Mouse (Mus musculus): ENCODE measurements around the gene Flvcr2. TPM values are rescaled to one million over a fixed set of nuclear protein-coding genes. Genes with fewer than 3 reads are reported as not detected.
"Not testable (repeated sequence)": the region's sequence is repeated elsewhere in the genome, so short reads cannot be mapped to it uniquely, and the experiment has no call there.

Gene Flvcr2
- polyA plus RNA-seq (2014; fragmentation: Nextera tagmentation; extraction: Ambion mirVana) = 1.1 and 1.4 TPM in 2 replicates

- peak within 1 kb of the TSS; percentile 35 for H3K4me3 ChIP-seq (ENCODE audit: low read depth, low read length)
- peaks cover 3% of the 10 kb centered on the region; the same call in 1 of the 2 replicates for H3K4me1 ChIP-seq (ENCODE audit: control insufficient read depth, insufficient read depth, low read length)
- no peak within 1 kb of the TSS for H3K27ac ChIP-seq (replicated peaks; ENCODE audit: low read depth, low read length)
- H3K9me3 ChIP-seq (ENCODE audit: control insufficient read depth, low read length) = no peaks in the 10 kb centered on the region
- ATAC-seq (ENCODE audit: insufficient number of reproducible peaks, low FRiP score, low TSS enrichment, low read depth) (peak; percentile 84), DNase-seq (ENCODE audit: low spot score) (peak; percentile 83)
- peak within 1 kb of the TSS; percentile 45 for H3K9ac ChIP-seq (ENCODE audit: low read length)
- 0 out of 2 replicates have a peak, but pooled peaks cover 2% of the 10 kb centered on the region for H3K27me3 ChIP-seq (ENCODE audit: control insufficient read depth, insufficient read depth, low read length)
- H3K36me3 ChIP-seq (ENCODE audit: control insufficient read depth, insufficient read depth, low read length) = no peaks in the 10 kb centered on the region
- H3K4me2 ChIP-seq (ENCODE audit: low read depth, severe bottlenecking) = peak within 1 kb of the TSS; percentile 82
- WGBS = 1% methylated on average over 49 of the region's 51 CpGs
These were observed at the start of gene Flvcr2 for GRCm38 (mm10) chr12:85745827-85746695. Gene Flvcr2 (plus strand): TSS chr12:85746539.

GRCm38 (mm10) chr12:85698179-85698578 lies 48.2 kb upstream of the Flvcr2 start:
- ATAC-seq (ENCODE audit: insufficient number of reproducible peaks, low FRiP score, low TSS enrichment, low read depth) = peak; percentile 81; the same call in 1 of the 2 replicates
- not testable (repeated sequence) for H3K36me3 ChIP-seq (ENCODE audit: control insufficient read depth, insufficient read depth, low read length); H3K4me1 ChIP-seq (ENCODE audit: control insufficient read depth, insufficient read depth, low read length); H3K27me3 ChIP-seq (ENCODE audit: control insufficient read depth, insufficient read depth, low read length); H3K9ac ChIP-seq (ENCODE audit: low read length); DNase-seq (ENCODE audit: low spot score); H3K27ac ChIP-seq (replicated peaks; ENCODE audit: low read depth, low read length); H3K9me3 ChIP-seq (ENCODE audit: control insufficient read depth, low read length)
- H3K4me2 ChIP-seq (ENCODE audit: low read depth, severe bottlenecking) = peak overlapping the region; percentile 10; the same call in 1 of the 2 replicates
- H3K4me3 ChIP-seq (ENCODE audit: low read depth, low read length) = 0 out of 2 replicates have a peak overlapping the region, but pooled peaks have one; percentile 3
- WGBS = 41% methylated on average over 10 of the region's 37 CpGs

- no peak overlapping the region for H3K27ac ChIP-seq (replicated peaks; ENCODE audit: low read depth, low read length)
- H3K4me1 ChIP-seq (ENCODE audit: control insufficient read depth, insufficient read depth, low read length) = no peaks in the 10 kb centered on the region
- no peaks in the 10 kb centered on the region for H3K27me3 ChIP-seq (ENCODE audit: control insufficient read depth, insufficient read depth, low read length)
- H3K9ac ChIP-seq (ENCODE audit: low read length) = no peak overlapping the region
- DNase-seq (ENCODE audit: low spot score) (no peak), ATAC-seq (ENCODE audit: insufficient number of reproducible peaks, low FRiP score, low TSS enrichment, low read depth) (no peak)
- H3K36me3 ChIP-seq (ENCODE audit: control insufficient read depth, insufficient read depth, low read length) = no peaks in the 10 kb centered on the region
- H3K4me2 ChIP-seq (ENCODE audit: low read depth, severe bottlenecking) = no peak overlapping the region
- 70% methylated on average over 6 of the region's 6 CpGs for WGBS
- no peak overlapping the region for H3K4me3 ChIP-seq (ENCODE audit: low read depth, low read length)
- H3K9me3 ChIP-seq (ENCODE audit: control insufficient read depth, low read length) = no peaks in the 10 kb centered on the region
These were observed 46.0 kb upstream of the Flvcr2 start for GRCm38 (mm10) chr12:85700191-85700841.

- Histone ChIP-seq H3K36me3 (ENCODE audit: control insufficient read depth, insufficient read depth, low read length) (no peaks in the 10 kb centered on the region), H3K4me1 (ENCODE audit: control insufficient read depth, insufficient read depth, low read length) (no peaks in the 10 kb centered on the region), H3K27ac (replicated peaks; ENCODE audit: low read depth, low read length) (no peak overlapping the region), H3K4me3 (ENCODE audit: low read depth, low read length) (no peak overlapping the region), H3K27me3 (ENCODE audit: control insufficient read depth, insufficient read depth, low read length) (no peaks in the 10 kb centered on the region), H3K9ac (ENCODE audit: low read length) (no peak overlapping the region), H3K9me3 (ENCODE audit: control insufficient read depth, low read length) (no peaks in the 10 kb centered on the region), H3K4me2 (ENCODE audit: low read depth, severe bottlenecking) (no peak overlapping the region)
- ATAC-seq (ENCODE audit: insufficient number of reproducible peaks, low FRiP score, low TSS enrichment, low read depth) (no peak), DNase-seq (ENCODE audit: low spot score) (no peak)
- 92% methylated on average over 7 of the region's 7 CpGs for WGBS
These were observed 45.5 kb upstream of the Flvcr2 start for GRCm38 (mm10) chr12:85700842-85701223.

- no peak overlapping the region for H3K4me3 ChIP-seq (ENCODE audit: low read depth, low read length)
- WGBS = 79% methylated on average over 15 of the region's 15 CpGs
- no peaks in the 10 kb centered on the region for H3K4me1 ChIP-seq (ENCODE audit: control insufficient read depth, insufficient read depth, low read length)
- no peaks in the 10 kb centered on the region for H3K36me3 ChIP-seq (ENCODE audit: control insufficient read depth, insufficient read depth, low read length)
- no peak for ATAC-seq (ENCODE audit: insufficient number of reproducible peaks, low FRiP score, low TSS enrichment, low read depth)
- no peak for DNase-seq (ENCODE audit: low spot score)
- peaks cover 2% of the 10 kb centered on the region; the same call in 1 of the 2 replicates for H3K27me3 ChIP-seq (ENCODE audit: control insufficient read depth, insufficient read depth, low read length)
- H3K4me2 ChIP-seq (ENCODE audit: low read depth, severe bottlenecking) = no peak overlapping the region
- no peak overlapping the region for H3K27ac ChIP-seq (replicated peaks; ENCODE audit: low read depth, low read length)
- no peak overlapping the region for H3K9ac ChIP-seq (ENCODE audit: low read length)
- H3K9me3 ChIP-seq (ENCODE audit: control insufficient read depth, low read length) = no peaks in the 10 kb centered on the region
These were observed 43.9 kb upstream of the Flvcr2 start for GRCm38 (mm10) chr12:85702166-85703055.

GRCm38 (mm10) chr12:85703507-85703906 lies 42.8 kb upstream of the Flvcr2 start:
- no peak for ATAC-seq (ENCODE audit: insufficient number of reproducible peaks, low FRiP score, low TSS enrichment, low read depth)

GRCm38 (mm10) chr12:85704566-85704965 lies 41.8 kb upstream of the Flvcr2 start:
- H3K36me3 ChIP-seq (ENCODE audit: control insufficient read depth, insufficient read depth, low read length) = no peaks in the 10 kb centered on the region
- H3K4me1 ChIP-seq (ENCODE audit: control insufficient read depth, insufficient read depth, low read length) = no peaks in the 10 kb centered on the region
- ATAC-seq (ENCODE audit: insufficient number of reproducible peaks, low FRiP score, low TSS enrichment, low read depth) = no peak
- no peak overlapping the region for H3K4me2 ChIP-seq (ENCODE audit: low read depth, severe bottlenecking)
- no peak overlapping the region for H3K27ac ChIP-seq (replicated peaks; ENCODE audit: low read depth, low read length)
- H3K4me3 ChIP-seq (ENCODE audit: low read depth, low read length) = no peak overlapping the region
- no peak overlapping the region for H3K9ac ChIP-seq (ENCODE audit: low read length)
- DNase-seq (ENCODE audit: low spot score) = no peak
- WGBS = 74% methylated on average over 7 of the region's 7 CpGs
- H3K27me3 ChIP-seq (ENCODE audit: control insufficient read depth, insufficient read depth, low read length) = peaks cover 2% of the 10 kb centered on the region; the same call in 1 of the 2 replicates
- H3K9me3 ChIP-seq (ENCODE audit: control insufficient read depth, low read length) = no peaks in the 10 kb centered on the region

More at GRCm38 (mm10) chr12:85703507-85703906, 42.8 kb upstream of the Flvcr2 start:
- Histone ChIP-seq H3K9me3 (ENCODE audit: control insufficient read depth, low read length) (no peaks in the 10 kb centered on the region), H3K9ac (ENCODE audit: low read length) (no peak overlapping the region), H3K4me2 (ENCODE audit: low read depth, severe bottlenecking) (no peak overlapping the region), H3K27me3 (ENCODE audit: control insufficient read depth, insufficient read depth, low read length) (peaks cover 2% of the 10 kb centered on the region; the same call in 1 of the 2 replicates), H3K27ac (replicated peaks; ENCODE audit: low read depth, low read length) (no peak overlapping the region), H3K4me3 (ENCODE audit: low read depth, low read length) (no peak overlapping the region), H3K4me1 (ENCODE audit: control insufficient read depth, insufficient read depth, low read length) (no peaks in the 10 kb centered on the region), H3K36me3 (ENCODE audit: control insufficient read depth, insufficient read depth, low read length) (no peaks in the 10 kb centered on the region)
- WGBS = 64% methylated on average over 3 of the region's 3 CpGs
- no peak for DNase-seq (ENCODE audit: low spot score)
